Mouse (Mus musculus): Measurements from ENCODE around the gene Thsd4.

DNA sequence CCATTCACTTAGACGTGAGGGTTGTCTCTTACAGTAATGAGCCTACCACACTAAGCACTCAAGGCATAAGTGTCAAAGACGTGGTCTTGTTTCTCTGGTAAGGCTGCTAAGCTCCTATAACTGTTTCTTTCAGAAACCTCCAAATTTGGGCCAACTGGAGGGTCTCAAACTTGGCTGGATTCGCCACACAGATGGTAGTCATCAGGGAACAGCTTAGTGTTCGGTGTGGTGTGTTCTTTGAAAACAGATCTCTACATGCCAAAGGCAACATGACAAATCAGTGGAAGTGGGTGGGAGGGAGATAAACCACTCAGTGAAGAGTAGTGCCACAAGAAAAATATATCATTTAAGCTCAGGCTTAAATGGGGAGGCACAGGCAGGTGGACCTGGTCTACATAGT is 191.9 kb downstream of the Thsd4 start:
- no peak for TF ChIP-seq POLR2A (IDR thresholded peaks at IDR 0.05; ENCODE audit: control insufficient read depth, extremely low read depth, insufficient read depth, low read length, poor library complexity)
- TF ChIP-seq CTCF (IDR thresholded peaks at IDR 0.05; ENCODE audit: borderline replicate concordance, control insufficient read depth, extremely low read depth, insufficient read depth, low read length, poor library complexity): no peak
